Mouse (Mus musculus): ENCODE results near the gene S1pr3.

DNA sequence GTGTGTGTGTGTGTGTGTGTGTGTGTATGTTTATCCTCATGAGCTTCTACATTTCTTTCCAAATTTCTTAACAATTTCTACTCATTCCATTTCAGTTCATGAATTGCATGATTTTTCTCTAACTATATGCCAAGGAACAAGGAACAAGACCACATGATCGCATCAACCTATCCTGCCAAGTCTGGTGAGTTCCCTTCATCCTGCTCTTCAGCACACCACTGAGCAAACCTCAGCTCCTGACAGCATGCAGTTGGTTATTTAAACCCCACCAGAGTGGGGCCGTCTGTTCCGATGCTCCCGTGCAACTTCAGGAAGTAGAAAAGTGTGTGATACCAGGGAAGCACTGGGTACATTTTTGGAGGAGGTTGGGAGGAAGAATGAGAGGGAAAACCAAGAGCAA lies 38.1 kb downstream of the S1pr3 start:
- TF ChIP-seq CTCF (IDR thresholded peaks at IDR 0.05; ENCODE audit: borderline replicate concordance, control insufficient read depth, extremely low read depth, insufficient read depth, low read length, poor library complexity): no peak
- TF ChIP-seq POLR2A (IDR thresholded peaks at IDR 0.05; ENCODE audit: control insufficient read depth, extremely low read depth, insufficient read depth, low read length, poor library complexity): no peak
